Mouse (Mus musculus): Measurements from ENCODE around the gene Irf2bpl.

The Irf2bpl gene

GRCm38 (mm10) chr12:86884197-86885058 lies at the start of gene Irf2bpl:
TSS of gene Irf2bpl (minus strand) at chr12:86884798.
- peak; percentile 100 for DNase-seq (ENCODE audit: low spot score)

DNA sequence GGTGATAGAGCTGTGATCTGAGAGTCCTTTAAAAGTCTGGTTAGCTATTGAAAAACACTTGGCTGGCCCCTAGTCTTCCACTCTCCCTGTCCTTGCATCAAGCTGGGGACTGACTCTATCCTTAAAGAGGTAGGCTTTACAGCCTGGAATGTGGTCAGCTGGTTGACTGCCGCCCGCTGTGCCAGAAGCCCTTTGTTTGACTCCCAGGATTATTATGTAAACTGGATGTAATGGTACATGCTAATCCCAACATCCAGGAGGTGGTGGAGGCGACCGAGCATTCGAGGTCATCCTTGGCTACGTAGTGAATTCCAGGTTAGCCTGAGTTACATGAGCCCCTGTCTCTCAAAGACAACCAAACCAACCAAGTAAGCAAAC lies 48.0 kb upstream of the Irf2bpl start:
- no peak for DNase-seq (ENCODE audit: low spot score)

GRCm38 (mm10) chr12:86931919-86932574 lies 47.4 kb upstream of the Irf2bpl start:
- DNase-seq (ENCODE audit: low spot score), result peak; percentile 74

DNA sequence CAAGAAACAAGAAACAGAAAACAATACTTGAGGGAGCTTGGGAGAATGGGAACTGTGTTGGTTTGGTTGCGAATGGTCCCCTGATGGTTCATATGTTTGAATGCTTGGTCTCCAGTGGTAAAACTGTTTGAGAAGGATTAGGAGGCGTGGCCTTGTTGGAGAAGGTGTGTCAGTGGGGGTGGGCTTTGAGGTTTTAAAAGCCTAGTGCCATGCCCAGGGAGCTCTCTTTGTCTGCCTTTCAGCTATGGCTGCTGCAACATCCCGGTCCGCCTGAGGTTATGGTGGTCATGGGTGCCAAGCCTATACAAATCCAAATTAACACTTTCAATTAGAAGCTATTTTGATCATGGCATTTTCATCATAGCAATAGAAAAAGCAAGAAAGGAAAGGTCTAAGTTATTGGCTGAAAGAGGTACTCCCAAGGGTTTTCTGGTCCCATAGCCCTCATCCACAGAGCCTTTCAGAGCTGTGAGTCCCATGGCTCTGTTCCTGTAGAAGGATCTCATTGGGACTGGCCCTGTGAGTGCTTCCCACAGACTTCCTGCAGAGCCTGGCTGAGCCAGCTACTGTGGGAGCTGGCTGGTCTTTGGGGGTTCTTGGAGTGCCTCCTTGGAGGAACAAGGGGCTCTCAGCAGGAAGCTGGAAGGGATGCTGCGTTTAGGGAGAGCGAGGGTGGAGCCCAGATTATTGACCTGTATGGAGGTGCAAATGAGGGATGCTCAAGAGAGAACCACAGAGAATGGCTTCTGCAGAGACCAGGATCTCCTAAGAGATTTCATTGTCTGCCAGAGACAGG lies 46.5 kb upstream of the Irf2bpl start:
- DNase-seq (ENCODE audit: low spot score), result no peak

GRCm38 (mm10) chr12:86923837-86924236 lies 39.2 kb upstream of the Irf2bpl start:
- peak; percentile 67 for DNase-seq (ENCODE audit: low spot score)

GRCm38 (mm10) chr12:86918983-86919722 lies 34.6 kb upstream of the Irf2bpl start:
- no peak for DNase-seq (ENCODE audit: low spot score)

DNA sequence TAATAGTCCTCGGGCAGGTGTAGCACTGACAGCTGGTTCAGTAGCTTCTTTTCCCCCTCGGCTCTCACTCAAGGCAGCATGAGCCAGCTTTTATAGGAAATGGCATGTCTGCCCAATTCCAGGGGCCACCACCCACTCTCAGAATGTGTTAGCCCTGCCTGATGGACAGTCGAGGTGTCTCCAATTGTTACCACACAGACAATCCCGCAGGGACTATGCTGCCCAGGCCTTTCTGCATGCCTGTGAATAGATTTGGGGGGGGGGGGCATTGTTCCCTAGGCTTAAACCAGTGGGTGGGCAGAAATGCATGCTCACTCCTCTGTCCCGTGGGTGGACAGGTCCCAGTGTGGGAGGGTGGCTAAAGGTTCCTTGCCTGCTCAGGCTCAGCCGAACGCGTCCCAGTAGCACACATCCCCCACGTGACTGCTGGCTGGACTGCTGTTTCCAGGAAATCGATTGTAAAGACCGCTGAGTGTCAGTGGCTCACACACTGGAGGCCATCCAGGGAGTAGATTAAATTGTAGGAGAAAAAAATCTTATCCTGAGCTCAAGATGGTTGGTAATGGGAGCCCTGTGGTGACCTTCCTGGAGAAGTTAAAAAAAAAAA lies 33.9 kb upstream of the Irf2bpl start:
- DNase-seq (ENCODE audit: low spot score), result no peak

GRCm38 (mm10) chr12:86916796-86917573 lies 32.4 kb upstream of the Irf2bpl start:
- no peak for DNase-seq (ENCODE audit: low spot score)

DNA sequence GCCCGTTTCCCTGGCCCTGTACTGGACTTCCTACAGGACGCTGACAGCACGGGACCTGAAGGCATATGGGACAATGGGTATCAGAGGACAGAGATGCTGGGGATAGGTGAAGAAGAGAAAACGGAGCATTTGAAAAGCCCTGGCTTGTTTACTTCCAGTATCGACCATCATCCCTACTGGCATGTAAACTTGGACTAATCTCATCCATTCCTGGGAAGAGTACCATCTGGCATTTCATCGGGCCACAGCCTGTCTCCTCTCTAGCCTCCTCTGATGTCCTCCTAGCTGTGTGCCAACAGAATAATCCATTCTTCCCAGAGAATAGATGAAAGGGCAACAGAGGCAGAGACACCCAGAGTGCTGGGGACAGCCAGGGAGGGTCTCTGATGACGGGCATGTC lies 31.0 kb upstream of the Irf2bpl start:
- no peak for DNase-seq (ENCODE audit: low spot score)

GRCm38 (mm10) chr12:86914756-86915155 lies 30.2 kb upstream of the Irf2bpl start:
- no peak for DNase-seq (ENCODE audit: low spot score)

DNA sequence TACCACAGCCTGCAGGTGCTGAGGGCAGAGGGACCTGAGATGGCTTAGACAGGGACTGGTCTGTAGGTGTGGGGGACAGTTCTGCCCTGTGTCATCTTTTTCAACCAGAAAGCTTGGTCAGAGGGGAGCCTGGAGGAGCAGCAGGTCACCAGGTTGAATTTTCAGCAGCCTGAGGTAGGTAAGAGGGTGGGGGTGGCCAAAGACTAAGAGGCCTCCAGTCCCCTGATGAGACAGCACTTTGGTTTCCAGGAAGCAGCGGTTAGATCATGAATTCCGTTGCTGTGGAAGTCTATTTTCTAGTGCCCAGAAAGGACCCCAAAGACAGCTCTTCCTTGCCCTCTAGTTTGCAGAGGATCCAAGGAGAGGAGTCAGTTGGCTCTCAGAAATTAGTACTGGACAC lies 29.8 kb upstream of the Irf2bpl start:
- no peak for DNase-seq (ENCODE audit: low spot score)

- no peak for DNase-seq (ENCODE audit: low spot score)
Measured at GRCm38 (mm10) chr12:86912335-86913093, 27.9 kb upstream of the Irf2bpl start.

DNA sequence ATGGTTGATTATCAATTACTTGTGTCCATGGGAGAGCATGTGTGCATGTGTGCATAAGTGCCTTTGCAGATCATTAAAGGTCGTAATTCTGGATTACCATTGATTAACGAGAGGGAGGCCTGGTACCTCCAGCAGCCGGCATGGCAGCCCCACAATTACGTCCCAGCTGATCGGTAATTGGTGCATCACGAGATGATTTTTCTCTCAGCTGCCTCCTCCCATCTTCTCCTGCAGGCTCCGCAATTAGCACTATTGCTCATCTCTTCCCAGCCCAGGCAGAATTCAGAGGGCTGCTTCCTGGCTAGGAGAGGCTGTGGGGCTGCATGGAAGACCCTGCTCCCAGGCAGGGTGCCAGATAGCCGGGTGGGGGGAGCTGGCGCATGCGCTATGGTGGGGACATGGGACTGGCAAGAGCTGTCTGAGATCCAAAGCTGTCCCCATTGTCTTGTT lies 26.9 kb upstream of the Irf2bpl start:
- no peak for DNase-seq (ENCODE audit: low spot score)

DNA sequence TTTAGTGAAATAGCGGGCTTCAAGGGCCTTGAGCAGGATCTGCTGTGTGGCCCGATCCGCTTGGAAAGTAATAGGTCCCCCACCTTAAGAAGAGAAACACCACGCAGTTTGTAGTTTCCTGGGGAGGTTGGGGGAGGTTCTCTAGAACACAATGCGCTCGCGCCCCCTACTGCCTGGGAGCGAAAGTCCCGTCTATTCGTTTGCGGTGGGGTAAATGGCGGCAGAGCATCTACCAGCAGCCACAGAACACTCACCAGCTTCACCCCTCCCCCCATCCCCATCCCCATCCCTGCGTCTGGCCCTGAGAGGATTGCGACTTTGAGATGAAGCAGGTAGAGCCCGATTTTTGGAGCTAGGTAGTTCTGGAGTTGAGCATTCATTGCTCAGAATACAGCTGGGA lies 21.8 kb upstream of the Irf2bpl start:
- peak; percentile 83 for DNase-seq (ENCODE audit: low spot score)

GRCm38 (mm10) chr12:86905876-86906275 lies 21.3 kb upstream of the Irf2bpl start:
- DNase-seq (ENCODE audit: low spot score), result no peak

- DNase-seq (ENCODE audit: low spot score), result no peak
Measured at GRCm38 (mm10) chr12:86905203-86905602, 20.6 kb upstream of the Irf2bpl start.

DNA sequence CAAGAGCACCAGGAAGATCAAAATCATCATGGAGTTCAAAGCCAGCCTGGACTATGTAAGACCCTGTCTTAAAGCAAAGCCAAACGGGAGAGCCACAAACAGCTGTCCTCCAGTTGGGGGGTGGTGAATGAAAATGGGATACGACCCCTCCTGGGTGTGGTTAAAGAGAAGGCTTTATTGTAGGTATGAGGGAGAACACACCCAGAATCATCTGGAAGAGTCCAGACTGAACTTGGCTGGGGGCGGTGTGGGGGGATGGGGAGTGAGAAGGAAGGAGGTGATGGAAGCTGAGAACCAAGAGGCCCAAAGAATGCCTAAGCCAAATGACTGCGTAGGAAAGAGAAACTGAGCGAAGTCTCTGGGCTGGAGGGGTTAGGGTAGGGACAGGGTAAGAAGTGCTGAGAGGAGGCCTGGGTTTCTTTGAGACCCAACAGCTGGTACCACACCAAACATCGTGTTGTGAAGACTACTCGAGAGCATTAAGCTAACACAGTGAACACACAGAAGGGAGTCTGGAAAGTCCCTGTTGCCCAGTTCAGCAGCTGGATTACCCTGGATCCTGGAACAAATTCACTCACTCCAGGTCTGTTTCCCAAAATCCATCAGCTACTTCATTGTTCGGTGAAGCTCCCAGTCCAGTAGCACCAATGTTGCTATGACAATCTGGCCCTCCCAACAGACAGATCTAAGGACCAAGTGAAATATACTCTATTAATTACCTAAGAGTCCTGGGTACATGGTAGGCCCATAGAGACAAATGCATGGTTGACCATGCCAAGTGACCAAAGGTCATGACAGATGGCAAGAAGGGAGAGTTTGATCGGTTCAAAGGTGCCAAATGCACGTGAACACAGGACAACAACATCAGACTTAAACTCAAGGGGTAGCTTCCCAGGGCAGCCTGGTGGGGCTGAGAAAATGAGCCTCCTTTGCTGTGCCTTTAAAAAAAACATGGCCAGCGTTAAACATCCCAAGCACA lies 19.5 kb upstream of the Irf2bpl start:
- DNase-seq (ENCODE audit: low spot score), result no peak

DNA sequence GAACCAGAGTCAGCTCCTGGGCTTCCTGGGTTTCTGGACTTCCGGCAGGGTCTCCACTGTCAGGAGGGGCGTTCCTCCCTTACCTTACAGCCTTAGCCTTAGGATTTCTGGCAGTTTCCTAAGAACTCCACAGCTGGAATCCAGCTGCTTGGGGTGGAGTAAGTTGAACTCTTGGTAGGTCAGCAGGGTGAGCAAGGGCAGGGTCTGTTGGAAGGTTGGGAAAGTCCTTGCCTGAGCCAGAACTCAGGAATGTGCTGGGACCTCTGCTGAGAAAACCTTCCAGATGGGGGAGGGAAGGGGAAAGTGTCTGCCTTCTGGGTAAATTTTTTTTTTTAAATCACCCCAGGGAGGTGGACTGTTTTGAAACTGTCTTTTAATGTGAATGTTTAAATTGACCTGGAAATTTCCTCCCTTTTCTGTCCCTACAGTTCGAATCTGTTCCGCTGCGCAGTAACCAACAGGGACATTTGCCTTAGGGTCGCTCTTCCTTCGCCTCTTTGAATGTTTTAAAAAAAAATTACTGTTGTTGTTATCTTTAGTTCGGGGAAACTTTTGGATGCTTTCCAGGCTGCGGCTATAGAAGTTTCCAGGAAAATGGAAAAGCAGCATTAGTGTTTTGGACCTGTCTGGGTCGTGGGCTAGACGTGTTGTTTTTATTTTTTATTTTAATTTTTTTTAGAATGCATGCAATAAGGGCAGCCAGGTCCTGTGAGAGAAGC lies 15.0 kb upstream of the Irf2bpl start:
- peak; percentile 38 for DNase-seq (ENCODE audit: low spot score)
